Mouse (Mus musculus) splenic B cell, adult 2 months (primary cell): Measurements from ENCODE around the gene Ttc30b.
"Not testable (repeated sequence)": the region's sequence is repeated elsewhere in the genome, so short reads cannot be mapped to it uniquely, and the experiment has no call there.

Experiments used
- DNase-seq: peaks from one replicate; pipeline ENCODE4 v3.0.0-alpha.2; 2011; ENCODE audit warnings: low read depth, low spot score
- H3K27me3 ChIP-seq: 2 replicates; pipeline ENCODE4 v1.6.1; 2012; ENCODE audit warnings: mild to moderate bottlenecking, low read length, moderate library complexity, mixed read lengths; ENCODE audit not compliant: control insufficient read depth, poor library complexity, insufficient read depth, severe bottlenecking
- H3K36me3 ChIP-seq: 2 replicates; pipeline ENCODE4 v1.6.1; 2012; ENCODE audit warnings: mild to moderate bottlenecking, low read length, moderate library complexity, mixed read lengths; ENCODE audit not compliant: control insufficient read depth, poor library complexity, insufficient read depth, severe bottlenecking

The Ttc30b gene

GRCm38 (mm10) chr2:75938117-75939063 lies at the start of gene Ttc30b:
Gene Ttc30b (minus strand): TSS chr2:75938585.
- no peaks in the 10 kb centered on the region for H3K36me3 ChIP-seq
- no peaks in the 10 kb centered on the region for H3K27me3 ChIP-seq
- DNase-seq = peak; percentile 86

DNA sequence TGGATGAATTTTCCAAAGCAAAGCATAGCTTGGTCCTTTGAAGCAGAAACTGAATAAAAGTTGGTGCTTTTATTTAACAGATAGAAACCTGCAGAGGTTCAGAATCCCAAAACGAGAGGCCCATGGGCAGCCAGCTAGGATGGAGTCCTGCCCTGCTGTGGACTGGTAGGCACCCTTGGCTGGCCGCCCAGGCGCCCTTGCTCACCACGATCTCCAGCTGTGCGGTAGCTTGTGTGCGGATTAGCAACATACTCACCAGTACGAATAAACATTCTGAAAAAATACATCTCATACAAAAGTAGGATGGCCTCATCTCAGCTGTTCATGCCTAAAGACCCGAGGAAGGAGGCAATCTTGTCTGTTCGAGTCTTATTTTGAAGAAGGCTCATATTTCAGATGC lies 49.4 kb upstream of the Ttc30b start:
- DNase-seq = no peak
- Histone ChIP-seq H3K27me3 (no peaks in the 10 kb centered on the region), H3K36me3 (no peaks in the 10 kb centered on the region)

- no peaks in the 10 kb centered on the region for H3K27me3 ChIP-seq
- peak; percentile 71 for DNase-seq
- no peaks in the 10 kb centered on the region for H3K36me3 ChIP-seq
Measured at GRCm38 (mm10) chr2:75985124-75985523, 46.7 kb upstream of the Ttc30b start.

DNA sequence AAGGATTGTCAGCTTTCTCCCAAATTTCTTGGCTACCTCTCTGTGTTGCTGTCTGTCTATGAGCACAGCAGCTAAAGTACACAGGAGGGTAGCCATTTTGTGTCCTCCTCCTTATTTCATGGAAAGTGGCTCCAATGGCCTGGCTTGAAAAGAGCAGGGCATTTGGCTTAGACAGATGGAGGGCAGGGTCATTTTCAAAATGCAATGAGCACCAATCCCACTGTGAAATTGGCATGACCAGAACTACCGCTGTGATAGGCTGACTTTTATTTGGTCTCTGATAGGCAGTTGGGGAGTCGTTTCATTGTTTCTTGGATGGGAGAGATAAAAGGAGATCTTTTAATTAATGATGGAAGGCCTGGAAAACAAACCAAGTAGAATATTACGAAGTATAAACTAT lies 45.5 kb upstream of the Ttc30b start:
- DNase-seq = no peak
- no peaks in the 10 kb centered on the region for H3K27me3 ChIP-seq

GRCm38 (mm10) chr2:75983091-75983490 lies 44.7 kb upstream of the Ttc30b start:
- Histone ChIP-seq H3K27me3 (no peaks in the 10 kb centered on the region), H3K36me3 (no peaks in the 10 kb centered on the region)
- DNase-seq = no peak

More for the DNA sequence above, 45.5 kb upstream of the Ttc30b start:
- no peaks in the 10 kb centered on the region for H3K36me3 ChIP-seq

- no peaks in the 10 kb centered on the region for H3K27me3 ChIP-seq
- H3K36me3 ChIP-seq = no peaks in the 10 kb centered on the region
- no peak for DNase-seq
Measured at GRCm38 (mm10) chr2:75982626-75983025, 44.2 kb upstream of the Ttc30b start.

GRCm38 (mm10) chr2:75981440-75982081 lies 43.2 kb upstream of the Ttc30b start, which contains the start of gene Ttc30a1:
Gene Ttc30a1 (minus strand): TSS chr2:75981967.
- not testable (repeated sequence) for H3K36me3 ChIP-seq

GRCm38 (mm10) chr2:75980933-75981439 lies 42.6 kb upstream of the Ttc30b start:
- not testable (repeated sequence) for H3K27me3 ChIP-seq, DNase-seq, H3K36me3 ChIP-seq

More at GRCm38 (mm10) chr2:75981440-75982081, 43.2 kb upstream of the Ttc30b start, which contains the start of gene Ttc30a1:
- not testable (repeated sequence) for H3K27me3 ChIP-seq
- DNase-seq = peak; percentile 83

DNA sequence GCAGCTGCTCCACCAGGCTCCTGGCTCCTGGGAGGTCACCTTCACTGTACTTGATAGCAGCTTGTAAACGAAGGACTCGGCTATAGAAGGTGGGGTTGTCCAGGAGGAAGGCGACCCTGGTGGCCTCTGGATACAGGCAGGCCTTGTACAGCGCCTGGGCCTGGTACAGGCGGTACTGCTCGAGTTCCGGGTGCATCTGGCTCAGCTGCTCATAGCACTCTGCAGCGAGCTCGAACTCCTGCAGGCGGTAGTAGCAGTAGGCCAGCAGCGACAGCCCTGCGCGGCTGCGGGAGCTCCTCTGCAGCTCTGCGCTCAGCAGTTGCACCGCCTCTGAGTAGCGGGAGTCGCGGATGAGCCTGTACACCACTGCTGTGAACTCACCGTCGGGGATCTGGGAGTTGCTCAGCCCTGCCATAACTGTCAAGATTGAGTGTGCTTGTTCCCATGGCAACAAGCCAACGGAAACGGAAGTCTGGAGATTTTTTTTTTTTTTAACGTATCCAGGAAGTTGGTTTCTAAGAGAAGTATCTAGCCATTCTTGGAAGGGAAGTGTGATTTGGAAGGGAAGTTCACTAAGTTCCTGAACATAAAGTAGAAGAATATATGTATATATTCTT lies 39.5 kb upstream of the Ttc30b start, which contains the start of gene Ttc30a2:
Gene Ttc30a2 (minus strand): TSS at position 419 of the 617 bp plus-strand sequence.
- not testable (repeated sequence) for H3K27me3 ChIP-seq, H3K36me3 ChIP-seq
- peak; percentile 34 for DNase-seq

DNA sequence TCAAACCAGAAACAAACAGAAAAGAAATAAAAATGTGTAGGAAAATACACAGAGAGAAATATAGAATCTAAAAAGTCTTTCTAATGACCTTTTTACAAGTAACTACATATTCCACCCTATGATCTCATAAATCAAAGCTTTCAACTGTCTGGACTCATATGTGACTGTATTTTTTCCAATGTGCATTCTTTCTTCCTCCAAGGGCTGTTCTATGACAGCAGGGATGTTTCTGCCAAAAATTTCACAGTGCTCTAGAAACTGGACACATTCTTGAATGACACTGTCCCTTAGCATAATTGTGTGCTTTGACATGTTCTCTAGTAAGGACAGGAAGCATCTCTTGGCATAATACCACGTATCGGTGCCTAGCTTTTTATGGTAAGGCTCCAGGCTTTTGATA lies 37.7 kb upstream of the Ttc30b start:
- H3K36me3 ChIP-seq, DNase-seq, H3K27me3 ChIP-seq: not testable (repeated sequence)

DNA sequence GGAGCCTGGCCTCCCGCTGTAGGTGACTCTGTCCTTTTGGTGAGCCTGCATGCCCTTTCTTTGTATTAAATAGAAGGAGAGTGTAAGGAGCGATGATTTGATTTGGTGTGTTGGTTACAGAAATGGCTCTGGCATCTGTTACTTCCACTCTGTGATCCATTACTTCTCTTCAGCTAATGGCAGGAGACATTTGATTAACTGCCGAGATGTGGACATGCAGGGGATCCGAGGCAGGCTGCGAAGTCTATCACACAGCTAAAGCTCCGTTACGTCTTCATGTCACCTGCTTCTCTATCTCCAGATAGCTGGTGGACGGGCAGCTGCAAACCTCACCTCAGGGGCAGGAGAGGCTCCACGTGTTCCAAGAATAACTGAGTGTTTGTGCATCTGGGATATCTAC lies 35.7 kb upstream of the Ttc30b start:
- no peaks in the 10 kb centered on the region for H3K36me3 ChIP-seq
- DNase-seq = no peak
- no peaks in the 10 kb centered on the region for H3K27me3 ChIP-seq

DNA sequence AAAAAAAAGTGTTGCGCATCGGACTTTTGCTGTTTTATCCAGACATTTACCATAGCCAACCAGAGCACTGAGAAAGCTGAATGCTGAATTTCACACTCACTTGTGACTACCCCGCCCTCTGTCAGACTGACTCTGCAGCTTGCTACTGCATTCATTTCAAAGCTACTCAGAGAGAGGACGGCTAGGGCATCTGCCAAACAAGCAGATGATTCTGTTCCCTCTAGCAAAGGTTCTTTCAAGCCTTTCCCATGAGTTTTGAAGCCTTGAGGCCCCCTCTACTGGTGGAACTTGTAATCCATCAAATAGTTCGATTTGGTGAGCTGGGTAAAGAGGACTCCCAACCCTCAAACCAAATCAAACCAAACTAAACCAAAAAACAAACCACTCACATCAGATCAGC lies 26.6 kb upstream of the Ttc30b start:
- Histone ChIP-seq H3K27me3 (no peaks in the 10 kb centered on the region), H3K36me3 (no peaks in the 10 kb centered on the region)
- DNase-seq = peak; percentile 71

- Histone ChIP-seq H3K36me3 (no peaks in the 10 kb centered on the region), H3K27me3 (no peaks in the 10 kb centered on the region)
- DNase-seq = peak; percentile 44
Measured at GRCm38 (mm10) chr2:75964512-75964911, 26.1 kb upstream of the Ttc30b start.

GRCm38 (mm10) chr2:75964051-75964450 lies 25.7 kb upstream of the Ttc30b start:
- no peak for DNase-seq
- Histone ChIP-seq H3K27me3 (no peaks in the 10 kb centered on the region), H3K36me3 (no peaks in the 10 kb centered on the region)
